Mouse (Mus musculus) retina, postnatal 7 days (tissue): ENCODE results near the gene Adk.

Source experiments
- DNase-seq: peaks from one replicate; pipeline ENCODE4 v3.0.0-alpha.2; 2012; ENCODE audit warnings: low read depth, low spot score

Gene Adk

DNA sequence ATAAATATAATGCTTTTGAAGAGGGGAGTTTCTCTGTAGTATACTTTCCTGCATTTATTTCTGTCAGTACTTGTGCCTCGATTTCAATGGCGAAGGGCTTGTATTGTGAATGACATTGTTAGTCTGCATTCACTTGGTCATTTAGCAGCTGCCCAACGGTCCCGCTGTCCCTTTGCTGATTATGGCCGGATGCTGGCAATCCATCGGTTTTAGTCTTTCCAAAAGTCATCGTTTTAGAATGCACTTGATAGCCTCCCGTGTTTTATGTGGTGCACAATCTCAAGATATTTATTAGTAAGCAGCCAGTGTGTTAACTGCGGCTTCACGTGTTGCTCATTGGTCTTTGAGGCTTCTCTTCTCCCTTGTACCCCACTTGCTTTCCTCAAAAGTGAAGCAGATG, 113.3 kb downstream of the Adk start:
- no peak for DNase-seq

DNA sequence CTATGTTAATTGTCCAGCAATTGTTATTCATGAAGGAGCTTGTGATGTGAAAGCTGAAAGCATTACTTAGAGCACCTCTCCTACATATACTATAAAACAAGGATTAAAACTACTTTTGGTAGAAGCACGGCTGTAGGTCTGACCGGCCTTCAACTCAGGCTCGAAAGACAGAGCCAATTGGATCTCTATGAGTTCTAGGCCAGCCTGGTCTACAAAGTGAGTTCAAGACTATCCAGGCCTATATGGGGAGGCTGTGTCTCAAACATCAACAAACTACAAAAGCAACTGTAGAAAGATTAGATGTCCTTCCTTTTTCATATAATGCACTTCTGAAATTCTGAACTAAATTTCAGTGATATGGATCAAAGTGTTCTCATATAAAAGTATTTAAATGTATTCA, 113.7 kb downstream of the Adk start:
- no peak for DNase-seq

- no peak for DNase-seq
These were observed 121.8 kb downstream of the Adk start for GRCm38 (mm10) chr14:21173973-21174745.

DNA sequence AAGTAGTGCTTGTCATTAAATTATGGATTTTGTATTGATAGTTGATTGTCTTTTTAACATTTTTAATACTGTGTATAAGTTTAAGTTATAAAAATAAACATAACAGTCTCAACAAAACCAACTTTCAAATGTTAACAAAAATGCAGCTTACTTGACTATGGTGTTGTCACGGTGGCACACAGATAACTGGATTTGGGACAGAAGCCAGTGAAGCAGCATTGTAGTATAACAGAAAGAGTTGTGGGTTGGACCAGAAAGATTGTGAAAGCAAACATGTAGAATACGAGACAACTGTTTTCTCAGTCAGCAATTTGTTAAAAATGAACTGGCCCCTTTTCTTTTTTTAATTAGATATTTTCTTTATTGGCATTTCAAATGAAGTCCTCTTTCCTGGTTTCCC, 122.4 kb downstream of the Adk start:
- DNase-seq, result no peak

- DNase-seq, result no peak
These were observed 125.4 kb downstream of the Adk start for GRCm38 (mm10) chr14:21177781-21178180.

DNA sequence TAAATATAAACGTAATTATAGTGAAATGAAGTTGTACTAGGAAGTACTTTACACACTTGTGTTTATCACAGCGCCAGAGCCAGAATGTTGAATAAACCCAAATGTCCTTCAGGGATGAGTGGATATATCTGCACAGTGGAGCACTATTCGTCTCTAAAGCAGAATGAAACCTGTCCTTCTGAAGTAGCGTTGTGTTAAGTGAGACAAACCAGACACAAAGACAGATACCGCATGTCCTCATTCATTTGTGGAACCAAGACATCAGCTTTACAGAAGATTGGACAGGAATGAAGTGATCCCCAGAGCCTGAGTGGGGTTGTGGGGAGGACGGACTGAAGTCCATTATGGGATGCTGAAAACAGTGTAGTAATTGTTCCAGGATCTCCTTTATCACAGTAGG, 126.0 kb downstream of the Adk start:
- no peak for DNase-seq

DNA sequence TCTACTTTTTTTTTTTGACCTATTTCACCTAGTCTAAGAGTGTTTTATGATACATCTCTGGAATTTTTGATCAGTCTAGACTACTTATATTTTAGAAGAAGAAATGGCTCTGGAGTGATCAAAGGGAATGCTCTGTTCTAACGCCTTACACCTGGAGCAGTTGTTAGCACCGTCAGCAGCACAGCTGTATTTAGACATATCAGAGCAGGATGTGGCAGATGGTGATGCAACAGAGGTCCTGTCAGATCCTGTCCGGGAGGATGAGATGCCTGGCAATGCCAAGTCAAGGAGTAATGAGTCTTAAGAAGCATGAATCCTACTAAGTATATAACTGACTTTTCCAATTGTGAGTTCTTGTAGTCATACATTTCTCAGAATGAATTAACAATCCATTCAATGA, 128.7 kb downstream of the Adk start:
- no peak for DNase-seq

- no peak for DNase-seq
These were observed 139.6 kb downstream of the Adk start for GRCm38 (mm10) chr14:21191966-21192365.

GRCm38 (mm10) chr14:21192749-21193148, 140.4 kb downstream of the Adk start:
- DNase-seq, result no peak

DNA sequence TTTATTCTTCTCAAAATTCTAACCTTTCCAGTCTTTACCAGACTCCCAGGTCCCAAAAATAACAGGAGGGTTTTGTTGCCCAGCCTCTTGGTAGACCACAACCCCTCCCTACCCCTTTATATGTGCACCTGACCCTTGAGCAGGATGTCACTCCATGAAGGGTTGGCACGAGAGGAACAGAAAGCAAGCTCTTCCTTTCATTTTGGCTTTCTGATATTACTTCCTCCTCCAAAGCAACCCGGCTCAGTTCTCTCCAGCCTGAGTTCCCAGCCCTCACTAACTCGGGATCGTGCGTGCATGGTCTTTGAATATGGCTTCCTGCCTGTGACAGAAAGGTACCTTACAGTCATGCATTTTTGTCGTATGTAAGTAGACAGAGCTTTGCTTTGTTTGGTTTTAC, 142.0 kb downstream of the Adk start:
- DNase-seq, result no peak

DNA sequence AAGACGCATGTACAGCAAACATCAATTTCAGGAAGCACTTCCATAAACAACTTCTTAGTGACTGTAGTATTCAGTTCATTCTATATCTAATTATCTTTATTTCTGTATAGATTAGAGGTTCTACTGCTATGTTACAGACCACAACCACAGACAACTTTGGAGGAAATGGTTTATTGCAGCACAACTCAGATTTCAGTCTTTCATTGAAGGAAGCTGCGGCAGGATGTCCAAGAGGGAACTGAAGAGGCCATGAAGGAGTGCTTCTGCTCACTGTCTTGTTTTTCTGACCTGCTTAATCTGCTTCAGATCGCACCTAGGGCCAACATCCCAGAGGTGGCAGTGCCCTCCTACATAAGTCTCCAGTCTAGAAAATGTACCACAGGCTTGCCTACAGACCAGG, 148.5 kb downstream of the Adk start:
- no peak for DNase-seq

DNA sequence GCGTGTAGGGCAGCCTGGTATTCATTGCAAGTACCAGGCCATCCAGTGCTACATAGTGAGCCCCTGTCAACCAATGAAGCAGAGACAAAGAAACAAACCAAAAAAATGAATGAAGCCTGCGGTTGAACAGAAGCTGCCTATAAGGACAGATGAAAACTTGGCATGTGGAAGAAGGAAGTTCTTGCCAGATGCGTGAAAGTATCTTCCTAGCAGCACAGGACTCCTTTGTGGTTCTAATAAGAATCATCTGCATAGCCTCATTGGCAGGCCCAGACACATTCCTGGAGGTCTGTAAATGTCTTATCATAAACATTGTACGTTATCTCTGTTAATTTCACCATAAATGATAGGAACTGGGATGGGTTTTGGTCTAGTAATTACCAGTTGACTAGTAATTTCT, 154.1 kb downstream of the Adk start:
- no peak for DNase-seq

DNA sequence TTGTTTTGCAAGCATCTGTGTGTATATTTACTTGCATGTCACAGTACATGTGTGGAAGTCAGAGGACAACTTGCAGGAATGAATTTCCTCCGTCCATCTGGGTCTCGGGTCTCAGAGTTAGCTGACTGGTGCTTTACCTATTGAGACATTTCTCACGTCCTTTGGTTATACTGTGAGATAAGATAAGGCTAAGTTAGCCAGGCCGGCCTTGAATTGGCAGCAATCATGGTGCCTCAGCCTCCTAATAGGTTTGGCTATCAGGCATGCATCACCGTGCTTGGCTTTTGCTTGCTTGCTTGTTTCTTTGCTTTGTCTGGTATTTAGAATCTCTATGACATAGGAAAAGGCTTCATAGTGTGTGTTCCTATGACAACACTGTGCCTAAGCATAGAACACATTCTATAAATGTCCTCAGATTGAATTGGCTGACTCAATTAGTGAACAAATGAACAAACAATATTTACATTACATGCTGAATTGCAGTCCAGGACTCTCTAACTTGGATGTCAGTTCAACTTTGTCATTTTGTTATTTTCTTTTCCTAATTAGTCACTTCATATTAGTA, 169.3 kb downstream of the Adk start:
- DNase-seq, result no peak

DNA sequence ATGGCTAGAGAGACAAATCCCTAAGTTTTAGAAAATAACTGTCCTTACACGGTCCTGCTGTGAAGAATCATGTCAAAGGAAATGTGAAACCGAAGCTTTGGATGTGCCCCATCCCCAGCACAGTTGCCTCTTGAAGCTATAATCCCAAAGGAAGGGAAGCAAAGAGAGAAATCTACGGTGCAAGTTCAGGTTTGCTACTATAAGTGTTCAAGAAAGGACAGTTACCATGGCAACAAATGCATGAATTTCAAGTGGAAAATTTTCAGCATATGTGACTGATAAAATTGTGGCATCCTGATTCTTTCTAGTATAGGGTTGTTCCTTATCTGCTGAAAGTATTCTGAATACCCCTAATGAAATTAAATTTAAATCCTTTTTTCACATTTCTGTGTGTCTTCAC, 169.8 kb downstream of the Adk start:
- DNase-seq, result no peak

GRCm38 (mm10) chr14:21223456-21223855, 171.1 kb downstream of the Adk start:
- DNase-seq, result no peak

- DNase-seq, result no peak
These were observed 171.7 kb downstream of the Adk start for GRCm38 (mm10) chr14:21223971-21224635.

DNA sequence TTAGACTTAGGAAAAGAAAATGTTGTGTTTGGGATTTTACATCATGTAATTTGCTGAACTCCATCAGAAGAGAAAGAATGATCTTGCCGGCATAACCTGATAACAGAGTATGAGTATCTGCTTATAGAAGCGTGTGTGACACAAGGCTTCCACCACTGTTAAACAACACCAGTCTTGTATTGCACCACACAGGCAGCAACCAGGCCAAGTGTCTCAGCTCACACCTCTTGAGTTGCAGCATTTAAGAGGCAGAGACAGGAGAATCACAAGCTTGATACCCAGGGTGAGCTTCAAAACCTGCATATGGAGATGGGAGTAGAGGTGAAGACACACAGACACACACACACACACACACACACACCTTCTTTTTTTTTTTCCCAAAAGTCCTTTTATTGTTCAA, 184.7 kb downstream of the Adk start:
- no peak for DNase-seq

GRCm38 (mm10) chr14:21241105-21241504, 188.7 kb downstream of the Adk start:
- DNase-seq, result no peak

GRCm38 (mm10) chr14:21251386-21251785, 199.0 kb downstream of the Adk start:
- DNase-seq, result no peak

GRCm38 (mm10) chr14:21252326-21252886, 200.0 kb downstream of the Adk start:
- peak; percentile 65 for DNase-seq

DNA sequence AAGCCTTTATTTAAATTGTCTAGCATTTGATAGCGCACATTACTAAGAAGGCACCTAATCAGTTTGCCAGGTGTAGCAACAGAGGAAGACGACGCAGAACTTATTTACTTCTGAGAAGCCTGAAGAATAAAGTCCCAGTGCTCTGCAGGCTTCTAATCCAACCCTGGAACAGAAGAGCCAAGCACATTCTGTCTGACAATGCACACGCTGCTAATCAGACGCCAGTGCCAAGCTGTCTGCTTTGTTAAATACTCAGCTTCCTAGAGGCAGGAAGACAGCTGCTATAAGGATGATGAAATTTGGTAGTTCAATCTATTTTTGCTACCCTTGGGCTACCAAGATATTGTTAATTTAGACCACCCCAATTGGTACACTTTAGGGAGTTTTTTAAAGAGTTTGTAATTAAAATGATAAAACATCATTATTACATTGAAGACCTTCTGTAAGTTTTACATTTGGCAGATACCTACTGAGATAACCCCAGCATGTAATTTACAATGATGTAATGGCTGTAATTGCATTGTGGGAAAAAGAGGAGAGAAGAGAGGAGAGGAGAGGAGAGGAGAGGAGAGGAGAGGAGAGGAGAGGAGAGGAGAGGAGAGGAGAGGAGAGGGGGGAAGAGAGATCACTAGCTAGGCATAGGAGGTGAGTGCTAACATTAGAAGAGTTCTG, 201.1 kb downstream of the Adk start:
- DNase-seq, result peak; percentile 27

DNA sequence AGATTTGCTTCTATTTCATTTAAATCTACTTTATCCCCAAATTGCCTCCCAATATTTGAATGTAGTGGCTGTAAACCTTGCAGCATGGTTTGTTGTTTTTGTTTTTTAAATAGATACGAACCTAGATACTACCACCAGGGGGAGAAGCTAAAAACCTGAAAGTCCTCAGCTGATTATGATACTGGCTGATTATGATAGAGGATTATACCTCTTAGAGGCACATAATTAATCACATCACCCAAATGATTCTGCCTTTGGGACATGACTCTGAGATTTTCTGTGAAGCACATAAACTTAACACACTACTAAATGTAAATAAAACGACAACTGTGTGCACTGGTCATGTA, 201.6 kb downstream of the Adk start:
- peak; percentile 44 for DNase-seq
